Mouse (Mus musculus) liver, embryonic 14.5 days (tissue): Measurements from ENCODE around the gene Zfp808.

Source experiments
- CTCF ChIP-seq: IDR thresholded peaks from 2 replicates; pipeline ENCODE4 v1.5.1; 2016; ENCODE audit warnings: antibody characterized with exemption, low read depth, control low read depth
- EP300 ChIP-seq: IDR thresholded peaks from 2 replicates; pipeline ENCODE4 v1.6.1; 2016; ENCODE audit warnings: antibody characterized with exemption, low read depth

GRCm38 (mm10) chr13:62245264-62245663, 115.6 kb downstream of the Zfp808 start:
- TF ChIP-seq CTCF = no peak
- TF ChIP-seq EP300 = no peak
